Mouse (Mus musculus) CH12.LX (cell line): ENCODE data around the gene Meiob.

Experiments used
- CTCF ChIP-seq, 2 experiments: IDR thresholded peaks in 1 of 2; conservative IDR thresholded peaks in 1 of 2; 2 replicates each; pipeline ENCODE4 v1.5.1; 2011 to 2012; ENCODE audit warnings: low read depth in 2 of 2, low read length in 2 of 2, improper control_type of control experiment in 1 of 2, inconsistent platforms in 1 of 2, mild to moderate bottlenecking in 1 of 2, moderate library complexity in 1 of 2
- MEF2A ChIP-seq: IDR thresholded peaks from 2 replicates; pipeline ENCODE4 v1.6.1; 2014; ENCODE audit warnings: low read depth, mild to moderate bottlenecking, inconsistent platforms, low read length, improper control_type of control experiment, borderline replicate concordance
- POLR2A ChIP-seq: IDR thresholded peaks from 2 replicates; pipeline ENCODE4 v1.6.1; 2011; ENCODE audit warnings: low read depth, mild to moderate bottlenecking, improper control_type of control experiment, low read length
- SIN3A ChIP-seq: IDR thresholded peaks from 2 replicates; pipeline ENCODE4 v1.6.1; 2012; ENCODE audit warnings: low read length, improper control_type of control experiment, inconsistent platforms
- ZMIZ1 ChIP-seq: IDR thresholded peaks from 2 replicates; pipeline ENCODE4 v1.6.1; 2012; ENCODE audit warnings: low read depth, mild to moderate bottlenecking, inconsistent platforms, low read length, improper control_type of control experiment

- TF ChIP-seq CTCF (conservative IDR thresholded peaks at IDR 0.05 in 1 of 2, IDR thresholded peaks at IDR 0.05 in 1 of 2; ENCODE audit: low read depth in 2 of 2, low read length in 2 of 2), result no peak
- TF ChIP-seq SIN3A, result no peak
- TF ChIP-seq POLR2A, result no peak
- TF ChIP-seq MEF2A, result no peak
- no peak for TF ChIP-seq ZMIZ1
Observed at GRCm38 (mm10) chr17:24775173-24775572, 28.9 kb upstream of the Meiob start.
